Mouse (Mus musculus) thymus, adult 2 months (tissue): ENCODE data around the gene Bmper.

Experiments
- CTCF ChIP-seq: fragments of 200-500 bp; IDR thresholded peaks from 2 replicates; pipeline ENCODE4 v1.5.1; 2012; ENCODE audit warnings: mild to moderate bottlenecking, control low read depth, low read length, moderate library complexity, borderline replicate concordance; ENCODE audit not compliant: control insufficient read depth, poor library complexity, insufficient read depth; ENCODE audit errors: extremely low read depth
- POLR2A ChIP-seq: fragments of 200-500 bp; IDR thresholded peaks from 2 replicates; pipeline ENCODE4 v1.6.1; 2012; ENCODE audit warnings: mild to moderate bottlenecking, low read length, control low read depth, moderate library complexity; ENCODE audit not compliant: control insufficient read depth, poor library complexity, insufficient read depth; ENCODE audit errors: extremely low read depth

DNA sequence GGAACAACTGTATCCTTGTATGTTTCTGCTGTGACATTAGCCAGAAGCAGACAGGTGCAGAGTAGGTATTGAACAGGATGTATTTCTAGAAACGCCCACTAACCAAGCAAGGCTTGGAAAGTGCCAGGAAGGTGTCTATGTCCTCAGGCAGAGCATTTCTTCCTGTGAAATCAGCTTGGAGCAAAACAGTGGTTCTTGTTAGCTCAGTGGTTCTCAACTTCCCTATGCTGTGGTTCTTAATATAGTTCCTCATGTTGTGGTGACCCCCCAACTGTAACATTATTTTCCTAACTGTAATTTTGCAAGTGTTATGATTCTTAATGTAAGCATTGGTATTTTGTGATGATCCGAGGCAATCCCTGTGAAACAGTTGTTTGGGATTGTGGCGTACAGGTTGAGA lies 70.7 kb downstream of the Bmper start:
- TF ChIP-seq CTCF (no peak), POLR2A (no peak)
